Mouse (Mus musculus) erythroblast, embryonic 14.5 days (primary cell): ENCODE results near the gene Patj.

Experiments
- GATA1 ChIP-seq: IDR thresholded peaks from 2 replicates; pipeline ENCODE4 v1.6.1; 2012; ENCODE audit warnings: low read length, inconsistent platforms, mixed read lengths
- TAL1 ChIP-seq: IDR thresholded peaks from 3 replicates; pipeline ENCODE4 v1.6.1; 2012; ENCODE audit warnings: low read length, inconsistent platforms, mixed read lengths

DNA sequence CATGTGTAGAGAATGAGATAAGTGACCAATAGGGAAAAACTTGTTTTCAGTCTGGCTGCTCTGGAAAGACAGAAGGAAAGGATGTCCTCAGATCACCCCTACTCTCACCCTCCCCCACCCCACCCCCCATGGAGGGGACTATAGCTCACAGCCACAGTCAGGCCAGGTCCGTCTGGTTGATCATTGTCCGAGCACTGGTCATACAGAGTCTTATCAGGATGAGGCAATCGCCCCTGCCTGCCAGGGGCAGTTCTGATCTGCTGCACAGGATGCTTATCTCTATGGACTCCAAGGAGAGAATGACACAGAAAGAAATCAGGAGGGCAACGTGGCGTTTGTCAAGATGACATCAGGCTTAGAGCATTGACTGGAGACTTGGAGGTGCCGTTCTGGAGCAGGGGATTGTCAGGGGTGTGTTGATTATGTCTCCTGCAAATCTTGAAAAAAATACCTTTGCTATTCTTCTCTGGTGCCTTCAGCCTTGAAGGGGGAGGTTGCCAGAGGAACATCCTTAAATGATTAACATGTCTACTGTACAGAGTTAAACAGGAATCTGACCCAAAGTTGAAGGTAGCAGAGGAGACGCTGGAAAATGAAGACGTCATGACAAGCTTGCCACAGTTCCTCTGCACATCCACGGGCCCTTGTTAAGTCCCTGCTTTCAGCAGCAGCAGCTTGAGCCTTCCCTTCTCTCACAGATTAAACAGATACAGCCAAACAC is 298.0 kb downstream of the Patj start:
- TF ChIP-seq GATA1 = no peak
- TF ChIP-seq TAL1 = no peak
